Mouse (Mus musculus): ENCODE results near the gene Sdhb. TPM values are rescaled to one million over a fixed set of nuclear protein-coding genes. Genes with fewer than 3 reads are reported as not detected.

Sdhb gene
- total and polyA plus RNA-seq, 3 experiments, result 292 to 414 (median 342) TPM

- Histone ChIP-seq H3K9ac (ENCODE audit: control insufficient read depth, low read depth, low read length, poor library complexity, severe bottlenecking) (no peak overlapping the region), H3K79me2 (ENCODE audit: control insufficient read depth, insufficient read depth, low read length, poor library complexity) (no peaks in the 10 kb centered on the region), H3K4me3 (ENCODE audit: control insufficient read depth in 1 of 2, insufficient read depth in 1 of 2, low read depth in 2 of 2, low read length in 2 of 2) (no peak overlapping the region), H3K36me3 (ENCODE audit: control insufficient read depth in 1 of 2, insufficient read depth in 2 of 2, low read length in 2 of 2) (no peaks in the 10 kb centered on the region), H3K27me3 (ENCODE audit: control insufficient read depth in 1 of 2, insufficient read depth in 2 of 2, low read length in 2 of 2) (no peaks in the 10 kb centered on the region), H3K9me3 (replicated peaks; ENCODE audit: insufficient read depth, low read length) (no peaks in the 10 kb centered on the region), H3K4me1 (ENCODE audit: control insufficient read depth in 1 of 2, insufficient read depth in 2 of 2, low read length in 2 of 2) (no peaks in the 10 kb centered on the region), H3K27ac (ENCODE audit: control insufficient read depth, low read depth, low read length) (no peak overlapping the region)
- TF ChIP-seq E2F4 (IDR thresholded peaks at IDR 0.05; ENCODE audit: borderline replicate concordance, low read depth, low read length), result no peak
- TF ChIP-seq JUND (IDR thresholded peaks at IDR 0.05; ENCODE audit: low read depth, low read length), result no peak
- no peak for TF ChIP-seq CHD2 (IDR thresholded peaks at IDR 0.05; ENCODE audit: low read length)
- no peak for TF ChIP-seq ZMIZ1 (IDR thresholded peaks at IDR 0.05; ENCODE audit: low read depth, low read length)
- no peak for TF ChIP-seq ETS1 (IDR thresholded peaks at IDR 0.05; ENCODE audit: low read depth, low read length)
- TF ChIP-seq POLR2AphosphoS2 (IDR thresholded peaks at IDR 0.05; ENCODE audit: low read length), result no peak
- TF ChIP-seq ELF1 (IDR thresholded peaks at IDR 0.05; ENCODE audit: low read depth, low read length), result no peak
- TF ChIP-seq ZKSCAN1 (IDR thresholded peaks at IDR 0.05; ENCODE audit: low read depth, low read length), result no peak
- TF ChIP-seq GABPA (IDR thresholded peaks at IDR 0.05; ENCODE audit: low read depth, low read length), result no peak
- no peak for DNase-seq (ENCODE audit: low read depth, low spot score)
These were observed 64.0 kb downstream of the Sdhb start for GRCm38 (mm10) chr4:141024992-141025391.

Other genes starting within 250 kb of the Sdhb start
- gene Padi6, start 218.6 kb upstream of the Sdhb start, total RNA-seq (2012; rRNA removed), result not detected in 2 replicates
- gene Padi6, start 218.6 kb upstream of the Sdhb start, polyA plus RNA-seq (2012; ENCODE audit: insufficient read depth in 1 of 2, insufficient read length in 2 of 2, low read depth in 1 of 2, low replicate concordance in 2 of 2, missing spikeins in 1 of 2), result not detected
- not detected in 2 replicates for gene Padi4, start 187.0 kb upstream of the Sdhb start, total RNA-seq (2012; rRNA removed)
- gene Padi4, start 187.0 kb upstream of the Sdhb start, polyA plus RNA-seq (2012; ENCODE audit: insufficient read depth in 1 of 2, insufficient read length in 2 of 2, low read depth in 1 of 2, low replicate concordance in 2 of 2, missing spikeins in 1 of 2), result not detected
- gene Padi3, start 150.6 kb upstream of the Sdhb start, total RNA-seq (2012; rRNA removed), result 75.9 and 106 TPM in 2 replicates
- 10 to 100 TPM in 1 of 2 experiments, not detected in 1; 73.1 TPM for gene Padi3, start 150.6 kb upstream of the Sdhb start, polyA plus RNA-seq (2012; ENCODE audit: insufficient read depth in 1 of 2, insufficient read length in 2 of 2, low read depth in 1 of 2, low replicate concordance in 2 of 2, missing spikeins in 1 of 2)
- 0.26 and 0.31 TPM in 2 replicates for gene Padi1, start 115.4 kb upstream of the Sdhb start, total RNA-seq (2012; rRNA removed)
- under 1 TPM in 1 of 2 experiments, not detected in 1; 0.40 TPM for gene Padi1, start 115.4 kb upstream of the Sdhb start, polyA plus RNA-seq (2012; ENCODE audit: insufficient read depth in 1 of 2, insufficient read length in 2 of 2, low read depth in 1 of 2, low replicate concordance in 2 of 2, missing spikeins in 1 of 2)
- 0.07 and 0.27 TPM in 2 replicates for gene Padi2, start 54.9 kb upstream of the Sdhb start, total RNA-seq (2012; rRNA removed)
- under 1 TPM in 1 of 2 experiments, not detected in 1; 0.07 TPM for gene Padi2, start 54.9 kb upstream of the Sdhb start, polyA plus RNA-seq (2012; ENCODE audit: insufficient read depth in 1 of 2, insufficient read length in 2 of 2, low read depth in 1 of 2, low replicate concordance in 2 of 2, missing spikeins in 1 of 2)
- gene Atp13a2, start 25.7 kb downstream of the Sdhb start, total RNA-seq (2012; rRNA removed), result 27.3 and 29.0 TPM in 2 replicates
- gene Atp13a2, start 25.7 kb downstream of the Sdhb start, polyA plus RNA-seq (2012; ENCODE audit: insufficient read depth in 1 of 2, insufficient read length in 2 of 2, low read depth in 1 of 2, low replicate concordance in 2 of 2, missing spikeins in 1 of 2), result 10 to 100 TPM in 1 of 2 experiments, not detected in 1; 65.4 TPM
- gene Mfap2, start 49.2 kb downstream of the Sdhb start, total RNA-seq (2012; rRNA removed), result not detected in 2 replicates
- gene Mfap2, start 49.2 kb downstream of the Sdhb start, polyA plus RNA-seq (2012; ENCODE audit: insufficient read depth in 1 of 2, insufficient read length in 2 of 2, low read depth in 1 of 2, low replicate concordance in 2 of 2, missing spikeins in 1 of 2), result not detected
- gene Crocc, start 99.3 kb downstream of the Sdhb start, total RNA-seq (2012; rRNA removed), result 0.77 and 0.92 TPM in 2 replicates
- gene Crocc, start 99.3 kb downstream of the Sdhb start, polyA plus RNA-seq (2012; ENCODE audit: insufficient read depth in 1 of 2, insufficient read length in 2 of 2, low read depth in 1 of 2, low replicate concordance in 2 of 2, missing spikeins in 1 of 2), result 1 to 10 TPM in 1 of 2 experiments, not detected in 1; 3.6 TPM
- gene Necap2, start 117.2 kb downstream of the Sdhb start, total RNA-seq (2012; rRNA removed), result 45.1 and 57.4 TPM in 2 replicates
- 10 to 100 TPM in 1 of 2 experiments, not detected in 1; 75.6 TPM for gene Necap2, start 117.2 kb downstream of the Sdhb start, polyA plus RNA-seq (2012; ENCODE audit: insufficient read depth in 1 of 2, insufficient read length in 2 of 2, low read depth in 1 of 2, low replicate concordance in 2 of 2, missing spikeins in 1 of 2)
- not detected in 2 replicates for gene Spata21, start 127.1 kb downstream of the Sdhb start, total RNA-seq (2012; rRNA removed)
- not detected for gene Spata21, start 127.1 kb downstream of the Sdhb start, polyA plus RNA-seq (2012; ENCODE audit: insufficient read depth in 1 of 2, insufficient read length in 2 of 2, low read depth in 1 of 2, low replicate concordance in 2 of 2, missing spikeins in 1 of 2)
- gene Szrd1, start 178.6 kb downstream of the Sdhb start, total RNA-seq (2012; rRNA removed), result 63.0 and 64.4 TPM in 2 replicates
- gene Szrd1, start 178.6 kb downstream of the Sdhb start, polyA plus RNA-seq (2012; ENCODE audit: insufficient read depth in 1 of 2, insufficient read length in 2 of 2, low read depth in 1 of 2, low replicate concordance in 2 of 2, missing spikeins in 1 of 2), result 100 to 1,000 TPM in 1 of 2 experiments, not detected in 1; 137 TPM
- 10.1 and 11.2 TPM in 2 replicates for gene Fbxo42, start 186.7 kb downstream of the Sdhb start, total RNA-seq (2012; rRNA removed)
- 100 to 1,000 TPM in 1 of 2 experiments, 10 to 100 TPM in 1; 23.1 to 260 TPM for gene Fbxo42, start 186.7 kb downstream of the Sdhb start, polyA plus RNA-seq (2012; ENCODE audit: insufficient read depth in 1 of 2, insufficient read length in 2 of 2, low read depth in 1 of 2, low replicate concordance in 2 of 2, missing spikeins in 1 of 2)